Mouse (Mus musculus): Measurements from ENCODE around the gene Mccc1. TPM values are rescaled to one million over a fixed set of nuclear protein-coding genes. Genes with fewer than 3 reads are reported as not detected.
A peak's percentile ranks its signal among the peaks of the same experiment; 100 is the strongest.

Gene Mccc1
- polyA plus RNA-seq, 1 experiment from 2014 or later, result 27.4 TPM

- DNase-seq (ENCODE audit: low spot score), result no peak
Measured at GRCm38 (mm10) chr3:35966493-35966892, 34.0 kb downstream of the Mccc1 start.

GRCm38 (mm10) chr3:35964928-35965327 lies 35.5 kb downstream of the Mccc1 start:
- no peak for DNase-seq (ENCODE audit: low spot score)

GRCm38 (mm10) chr3:35963921-35964320 lies 36.6 kb downstream of the Mccc1 start:
- no peak for DNase-seq (ENCODE audit: low spot score)

- DNase-seq (ENCODE audit: low spot score), result no peak
Measured at GRCm38 (mm10) chr3:35963401-35963800, 37.1 kb downstream of the Mccc1 start.

GRCm38 (mm10) chr3:35962967-35963366 lies 37.5 kb downstream of the Mccc1 start:
- DNase-seq (ENCODE audit: low spot score), result no peak

- DNase-seq (ENCODE audit: low spot score), result no peak
Measured at GRCm38 (mm10) chr3:35957230-35957629, 43.2 kb downstream of the Mccc1 start.

DNA sequence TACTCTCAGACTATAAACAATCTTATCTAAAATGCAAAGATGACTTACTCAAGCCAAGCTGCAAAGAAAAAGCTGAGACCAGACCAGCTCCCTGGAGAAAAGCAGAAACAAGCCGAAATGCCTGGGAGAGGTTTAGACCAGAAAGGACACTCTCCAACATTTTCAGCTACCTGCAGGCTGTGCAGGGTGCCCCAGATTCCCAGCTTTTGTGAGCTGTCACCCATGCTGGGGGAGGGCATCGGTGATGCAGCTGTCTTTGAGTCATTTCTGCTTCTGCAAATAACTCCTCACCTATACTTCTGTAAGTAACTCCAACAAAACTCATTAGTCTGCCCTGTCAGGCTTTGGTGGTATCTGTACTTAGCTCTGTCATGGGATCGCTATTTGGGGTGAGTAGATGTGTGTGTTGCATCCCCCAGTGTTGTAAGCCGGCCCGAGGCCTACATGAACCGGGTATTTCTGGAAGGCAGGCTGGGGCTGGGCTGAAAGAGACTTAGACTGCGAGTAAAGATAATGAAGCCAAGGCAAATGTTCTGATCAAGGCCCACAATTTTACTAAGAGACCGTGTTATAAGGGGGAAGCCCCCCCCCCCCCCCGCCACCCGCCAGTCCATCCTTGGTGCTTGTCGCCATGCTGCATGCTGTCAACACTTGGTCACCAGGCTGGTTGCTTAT lies 45.4 kb downstream of the Mccc1 start:
- no peak for DNase-seq (ENCODE audit: low spot score)

GRCm38 (mm10) chr3:35953816-35954215 lies 46.7 kb downstream of the Mccc1 start:
- no peak for DNase-seq (ENCODE audit: low spot score)

DNA sequence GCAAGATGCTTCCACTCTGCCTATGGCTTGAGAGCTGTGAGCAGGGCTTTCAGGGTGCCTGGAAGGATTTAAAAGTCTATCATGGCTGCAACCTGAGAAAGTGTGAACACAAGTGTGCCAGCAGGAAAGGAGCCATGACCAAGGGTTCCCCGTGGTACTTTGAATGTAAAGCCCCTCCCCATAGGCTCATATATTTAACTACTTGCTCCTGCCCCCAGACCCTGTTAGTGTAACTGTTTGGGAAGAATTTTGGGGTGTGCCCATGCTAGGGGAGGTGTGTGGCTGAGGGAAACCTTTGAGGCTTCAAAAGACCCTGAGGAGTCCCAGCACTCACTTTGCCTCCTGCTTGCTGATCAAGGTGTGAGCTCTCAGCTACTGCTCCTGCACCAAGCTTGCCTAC lies 47.3 kb downstream of the Mccc1 start:
- DNase-seq (ENCODE audit: low spot score), result no peak

DNA sequence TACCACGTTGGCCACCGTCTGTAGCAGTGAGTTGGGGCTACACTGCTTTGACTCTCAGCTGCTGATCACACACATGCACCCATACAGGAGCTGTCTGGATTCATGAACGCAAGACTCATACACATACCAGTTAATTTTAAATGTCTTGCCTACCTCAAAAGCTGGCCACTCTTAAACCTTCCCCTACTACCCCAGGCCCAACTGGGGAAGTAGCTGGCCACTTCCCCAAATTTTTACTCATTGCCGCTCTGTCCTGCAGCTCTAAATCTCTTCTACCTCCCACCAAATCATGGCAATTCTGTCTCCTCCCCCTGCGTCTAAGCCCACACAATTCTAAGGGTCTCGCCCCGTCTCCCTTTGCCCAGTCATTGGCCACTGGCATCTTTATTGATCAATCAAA lies 52.3 kb downstream of the Mccc1 start:
- no peak for DNase-seq (ENCODE audit: low spot score)

- DNase-seq (ENCODE audit: low spot score), result no peak
Measured at GRCm38 (mm10) chr3:35940520-35941135, 59.9 kb downstream of the Mccc1 start.

GRCm38 (mm10) chr3:35940047-35940446 lies 60.4 kb downstream of the Mccc1 start:
- DNase-seq (ENCODE audit: low spot score), result no peak

DNA sequence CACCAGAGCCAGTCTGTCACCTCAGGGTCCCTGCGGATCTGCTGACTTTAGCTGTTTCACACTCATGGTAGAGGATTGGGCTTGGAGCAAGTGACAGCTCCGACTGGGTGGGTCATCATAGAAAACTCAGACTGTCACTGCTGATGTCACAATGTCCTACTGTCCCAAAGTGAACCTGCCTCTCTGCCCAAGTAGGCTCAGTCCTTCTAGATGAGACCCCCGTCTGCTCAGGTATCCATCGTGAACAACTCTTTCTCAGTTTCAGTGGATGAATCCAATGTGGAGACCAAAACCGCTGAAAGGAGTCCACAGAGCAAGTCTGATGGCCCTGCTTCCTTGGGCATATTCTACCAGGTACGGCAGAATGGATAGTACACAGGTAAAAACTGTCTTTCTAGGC lies 63.1 kb downstream of the Mccc1 start, which contains the start of gene Dcun1d1:
Dcun1d1 (minus strand) TSS at position 101 of the 400 bp plus-strand sequence.
- no peak for DNase-seq (ENCODE audit: low spot score)

DNA sequence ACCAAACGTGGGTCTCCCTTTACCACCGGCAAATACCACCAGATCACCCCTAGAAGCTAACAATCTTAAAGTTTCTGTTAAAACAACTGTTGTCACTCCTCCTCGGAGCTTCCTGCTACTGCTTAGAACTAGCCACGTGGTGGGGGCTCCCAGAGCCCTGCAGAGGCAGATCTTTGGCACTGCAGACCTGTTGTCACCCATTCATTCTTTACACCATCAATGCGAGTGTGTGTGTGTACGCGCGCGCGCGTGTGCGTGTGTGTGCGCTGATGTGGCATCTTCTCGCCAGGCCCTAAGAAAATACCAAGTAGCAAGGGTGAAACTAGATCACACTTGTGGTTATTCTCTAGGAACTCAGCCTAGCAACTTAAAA lies 67.1 kb downstream of the Mccc1 start:
- peak; percentile 82 for DNase-seq (ENCODE audit: low spot score)

GRCm38 (mm10) chr3:35932735-35933404 lies 67.6 kb downstream of the Mccc1 start:
- DNase-seq (ENCODE audit: low spot score), result peak; percentile 72

DNA sequence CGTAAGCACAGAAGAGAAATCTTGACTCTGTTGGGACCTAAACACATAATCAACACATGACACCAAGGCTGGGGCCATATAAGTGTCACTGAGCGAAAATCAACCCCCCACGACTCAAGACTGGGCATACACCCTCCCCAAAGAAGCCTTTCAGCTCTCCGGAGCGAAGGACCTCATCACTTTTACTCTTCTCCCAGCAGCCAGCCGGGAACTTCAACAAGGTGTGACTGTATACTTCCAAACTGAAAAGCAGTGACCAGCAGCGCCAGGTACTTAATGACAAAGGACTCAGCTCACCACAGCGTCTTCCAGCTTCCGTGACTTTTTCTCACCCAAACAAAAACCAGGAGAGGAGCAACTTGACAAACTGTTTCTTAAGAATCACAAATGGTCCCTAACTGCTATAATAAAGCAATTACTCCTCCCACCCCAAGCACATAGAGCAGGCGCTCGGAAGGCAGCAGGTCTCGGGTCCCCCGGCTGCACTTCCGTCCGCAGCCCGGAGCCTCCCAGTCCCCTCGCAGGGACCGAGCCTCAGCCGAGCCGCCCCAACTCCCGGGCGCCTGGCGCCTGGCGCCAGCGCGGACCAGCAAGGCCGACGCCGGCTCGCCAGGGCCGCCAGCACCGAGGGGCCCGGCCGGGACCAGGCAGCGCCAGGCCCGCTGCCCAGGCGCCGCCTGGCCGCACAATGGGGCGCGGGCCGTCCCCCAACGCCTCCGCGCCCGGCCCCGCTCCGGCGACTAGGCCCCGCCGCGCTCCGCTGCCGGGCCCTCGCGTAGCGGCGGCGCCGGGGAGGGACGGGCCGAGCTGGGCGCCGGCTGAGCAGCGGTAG lies 68.4 kb downstream of the Mccc1 start:
- DNase-seq (ENCODE audit: low spot score), result peak; percentile 64

GRCm38 (mm10) chr3:35931359-35931758 lies 69.1 kb downstream of the Mccc1 start:
- DNase-seq (ENCODE audit: low spot score), result no peak

GRCm38 (mm10) chr3:35929831-35930230 lies 70.6 kb downstream of the Mccc1 start:
- peak; percentile 42 for DNase-seq (ENCODE audit: low spot score)

GRCm38 (mm10) chr3:35929406-35929805 lies 71.1 kb downstream of the Mccc1 start:
- no peak for DNase-seq (ENCODE audit: low spot score)

DNA sequence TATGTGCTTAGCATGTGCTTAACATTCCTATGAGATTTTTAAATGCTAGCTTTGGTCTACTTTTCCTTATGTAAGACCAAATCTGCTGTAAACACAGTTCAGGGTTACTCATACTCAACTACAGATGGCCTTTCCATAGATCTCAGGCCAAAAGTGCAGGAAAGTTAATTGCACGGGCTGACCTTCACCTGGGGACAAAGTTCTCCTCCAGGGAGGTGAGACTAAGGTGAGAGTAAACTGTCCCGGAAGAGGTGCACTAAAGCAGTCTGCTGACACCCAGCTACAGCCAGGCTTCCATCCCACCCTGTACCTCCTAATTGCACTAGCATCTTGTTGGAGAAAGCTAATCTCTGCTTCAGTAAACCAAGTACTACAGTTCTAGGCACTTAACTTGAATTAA lies 74.6 kb downstream of the Mccc1 start:
- no peak for DNase-seq (ENCODE audit: low spot score)

- no peak for DNase-seq (ENCODE audit: low spot score)
Measured at GRCm38 (mm10) chr3:35924007-35924406, 76.5 kb downstream of the Mccc1 start.

DNA sequence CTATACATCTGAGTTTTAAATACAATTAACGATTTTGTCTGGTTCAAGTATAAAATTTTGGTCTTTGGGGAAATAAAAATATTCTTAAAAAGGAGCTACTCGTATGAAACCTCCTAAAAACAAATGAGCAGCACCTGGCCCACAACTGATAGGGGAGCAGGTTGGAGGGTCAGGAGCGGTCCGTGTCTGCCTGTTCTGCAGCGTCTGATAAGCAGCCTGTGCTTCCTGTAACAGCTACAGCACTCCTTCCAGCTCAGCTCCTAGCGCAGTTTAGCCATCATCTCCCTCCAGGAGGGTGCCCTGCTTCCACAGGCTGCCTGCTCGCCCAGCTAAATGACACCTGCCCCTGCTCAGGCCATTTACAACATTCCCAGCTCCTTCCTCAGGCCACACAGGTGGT lies 77.0 kb downstream of the Mccc1 start:
- DNase-seq (ENCODE audit: low spot score), result no peak
